Mouse (Mus musculus): ENCODE results near the gene Efr3b.
"Not testable (repeated sequence)": the region's sequence is repeated elsewhere in the genome, so short reads cannot be mapped to it uniquely, and the experiment has no call there.

Gene Efr3b

DNA sequence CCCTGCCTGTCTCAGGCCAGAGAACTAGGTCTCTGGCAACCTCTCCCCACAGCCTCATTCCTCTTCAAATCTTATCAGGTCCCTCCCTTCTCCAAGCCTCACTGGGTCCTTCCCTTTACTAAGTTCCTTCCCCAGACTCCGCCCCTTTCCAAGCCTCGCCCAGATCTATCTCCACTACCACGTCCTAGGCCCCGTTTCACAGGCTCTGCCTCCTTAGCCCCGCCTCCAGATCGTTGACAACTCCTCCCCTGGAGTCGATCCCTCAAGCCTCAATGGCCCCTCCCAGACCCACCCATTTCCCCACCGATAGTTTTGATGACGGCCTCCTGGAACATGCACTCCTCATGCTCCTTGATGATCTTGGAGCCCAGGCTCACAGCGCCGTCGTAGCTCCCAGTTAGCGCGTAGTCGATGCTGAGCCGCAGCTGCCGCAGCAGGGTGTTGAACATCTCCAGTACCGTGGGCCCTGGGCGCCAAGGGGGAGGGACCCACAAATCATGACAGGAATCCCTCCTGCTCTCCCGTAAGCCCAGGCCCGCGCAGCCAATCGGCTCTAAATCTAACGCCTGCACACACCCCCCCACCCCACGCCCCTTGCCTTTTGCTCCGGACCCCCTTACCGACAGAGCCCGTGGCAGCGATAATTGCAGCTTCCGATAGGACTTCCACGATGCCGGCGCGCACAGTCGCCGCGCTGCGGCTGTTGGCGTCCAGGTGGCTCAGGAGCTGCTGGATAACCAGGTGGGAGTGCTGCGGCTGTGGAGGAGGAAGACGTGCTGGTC lies 57.2 kb downstream of the Efr3b start:
- DNase-seq (ENCODE audit: low spot score in 2 of 2), result peak; percentile 35 to 49

DNA sequence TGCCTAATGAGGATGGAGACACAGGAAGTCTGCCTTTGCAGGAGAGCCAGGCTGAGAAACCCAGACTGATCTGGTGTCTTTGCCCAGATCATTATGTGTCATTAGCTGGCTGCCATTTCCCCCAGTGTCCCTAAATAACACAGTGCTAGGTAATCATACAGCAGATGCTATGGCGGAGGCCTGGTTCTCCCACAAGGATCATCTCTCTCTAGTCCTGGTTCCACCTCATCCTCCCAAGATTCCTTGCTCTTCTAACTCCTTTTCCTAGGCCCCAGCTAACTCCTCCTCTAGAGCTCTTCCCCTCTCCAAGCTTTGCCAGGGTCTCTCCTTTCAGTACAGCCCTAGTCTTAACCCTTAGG lies 57.7 kb downstream of the Efr3b start:
- DNase-seq (ENCODE audit: low spot score in 2 of 2), result no peak

DNA sequence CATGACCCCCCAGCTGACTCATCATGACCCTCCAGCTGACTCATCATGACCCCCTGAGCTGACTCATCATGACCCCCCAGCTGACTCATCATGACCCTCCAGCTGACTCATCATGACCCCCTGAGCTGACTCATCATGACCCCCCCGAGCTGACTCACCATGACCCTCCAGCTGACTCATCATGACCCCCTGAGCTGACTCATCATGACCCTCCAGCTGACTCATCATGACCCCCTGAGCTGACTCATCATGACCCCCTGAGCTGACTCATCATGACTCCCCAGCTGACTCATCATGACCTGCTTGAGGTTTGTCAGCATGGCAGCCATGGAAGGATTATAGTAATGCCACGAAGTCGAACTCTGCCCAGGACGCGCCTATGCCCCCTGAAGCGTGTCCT lies 65.5 kb downstream of the Efr3b start:
- not testable (repeated sequence) for DNase-seq (ENCODE audit: low spot score in 2 of 2)

DNA sequence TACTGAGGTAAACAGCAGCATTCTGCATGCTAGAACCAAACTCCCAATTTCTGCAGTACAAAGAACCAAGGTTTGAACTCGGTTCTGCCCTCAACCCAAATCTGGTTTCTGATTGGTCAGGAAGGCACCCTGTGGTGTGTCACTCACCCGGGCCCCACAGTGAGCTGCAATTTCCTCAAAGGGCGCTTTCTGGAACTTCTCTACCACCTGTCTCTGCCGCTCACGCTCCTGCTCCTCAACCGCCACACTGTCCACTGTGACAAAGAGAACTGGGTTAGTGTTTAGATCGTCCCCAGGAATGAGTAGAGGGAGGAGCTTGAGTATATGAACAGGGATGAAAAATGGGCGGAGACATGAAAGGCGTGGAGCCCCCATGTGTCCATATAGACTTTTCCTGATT lies 70.3 kb downstream of the Efr3b start:
- no peak for DNase-seq (ENCODE audit: low spot score in 2 of 2)

DNA sequence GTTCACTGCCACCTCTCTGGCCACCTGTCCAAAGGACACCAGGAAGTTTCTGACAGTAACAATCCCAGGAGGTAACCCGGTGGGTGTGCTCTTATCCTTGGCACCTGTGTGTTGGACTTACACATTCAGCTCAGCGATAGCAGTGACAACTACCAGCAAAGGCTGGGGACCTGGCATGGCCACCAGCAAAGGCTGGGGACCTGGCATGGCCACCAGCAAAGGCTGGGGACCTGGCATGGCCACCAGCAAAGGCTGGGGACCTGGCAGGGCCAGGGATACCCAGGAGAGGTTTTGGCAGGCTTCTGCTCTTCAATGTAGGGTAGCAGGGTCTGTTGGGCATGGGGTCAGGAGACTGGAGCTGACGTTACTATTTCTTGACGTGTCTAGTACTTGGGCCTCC lies 71.5 kb downstream of the Efr3b start:
- no peak for DNase-seq (ENCODE audit: low spot score in 2 of 2)

DNA sequence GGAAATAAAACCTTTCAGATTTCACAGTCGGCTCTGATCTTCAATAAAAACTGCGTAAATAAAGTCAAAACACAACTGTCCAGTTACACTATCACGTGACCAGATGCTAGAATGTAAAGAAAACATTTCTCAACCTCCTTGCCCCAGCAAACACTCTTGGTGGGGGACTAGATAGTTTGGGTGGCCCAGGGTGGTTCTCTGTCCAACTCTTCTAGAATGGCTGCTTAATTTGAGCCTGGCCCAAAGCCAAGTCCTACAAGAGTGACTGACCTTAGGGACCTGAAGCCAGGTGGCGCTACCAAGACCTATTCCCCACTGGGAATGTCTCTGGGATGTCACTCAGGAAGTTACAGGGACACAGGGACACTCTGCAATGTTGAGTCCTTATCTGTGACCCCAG lies 78.2 kb downstream of the Efr3b start:
- peak in 1 of 2 experiments; percentile 28 for DNase-seq (ENCODE audit: low spot score in 2 of 2)

DNA sequence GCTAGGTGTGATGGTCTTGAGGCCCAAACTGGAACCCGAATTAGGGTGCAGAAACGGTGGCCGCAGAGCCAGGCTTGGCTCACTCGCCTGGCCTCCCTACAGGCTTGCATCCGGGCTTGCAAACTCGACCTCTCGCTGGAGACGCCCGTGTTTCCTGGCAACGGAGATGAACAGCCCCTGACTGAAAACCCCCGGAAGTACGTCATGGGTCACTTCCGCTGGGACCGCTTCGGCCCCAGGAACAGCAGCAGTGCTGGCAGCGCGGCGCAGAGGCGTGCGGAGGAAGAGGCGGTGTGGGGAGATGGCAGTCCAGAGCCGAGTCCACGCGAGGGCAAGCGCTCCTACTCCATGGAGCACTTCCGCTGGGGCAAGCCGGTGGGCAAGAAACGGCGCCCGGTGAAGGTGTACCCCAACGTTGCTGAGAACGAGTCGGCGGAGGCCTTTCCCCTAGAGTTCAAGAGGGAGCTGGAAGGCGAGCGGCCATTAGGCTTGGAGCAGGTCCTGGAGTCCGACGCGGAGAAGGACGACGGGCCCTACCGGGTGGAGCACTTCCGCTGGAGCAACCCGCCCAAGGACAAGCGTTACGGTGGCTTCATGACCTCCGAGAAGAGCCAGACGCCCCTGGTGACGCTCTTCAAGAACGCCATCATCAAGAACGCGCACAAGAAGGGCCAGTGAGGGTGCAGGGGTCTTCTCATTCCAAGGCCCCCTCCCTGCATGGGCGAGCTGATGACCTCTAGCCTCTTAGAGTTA lies 78.7 kb downstream of the Efr3b start:
- peak; percentile 70 to 86 for DNase-seq (ENCODE audit: low spot score in 2 of 2)

DNA sequence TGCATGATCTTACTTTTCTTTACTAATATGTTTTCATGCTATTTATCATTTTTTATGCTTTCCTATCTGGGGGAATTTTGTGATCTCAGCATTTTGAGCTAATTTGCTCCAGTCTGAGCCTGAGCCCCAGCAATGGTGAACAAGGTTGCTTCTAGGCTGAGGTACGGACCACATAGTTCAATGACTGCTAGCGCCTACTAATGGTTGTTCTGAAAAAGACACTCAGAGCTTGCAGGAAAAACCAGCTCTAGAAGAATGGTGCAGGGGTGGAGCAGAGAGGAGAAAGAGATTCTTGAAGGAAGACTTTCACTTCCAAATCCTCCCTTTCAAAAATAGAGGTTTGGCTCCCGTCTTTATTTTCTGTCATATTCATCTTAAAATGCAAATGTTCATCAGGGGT lies 82.4 kb downstream of the Efr3b start:
- no peak for DNase-seq (ENCODE audit: low spot score in 2 of 2)

DNA sequence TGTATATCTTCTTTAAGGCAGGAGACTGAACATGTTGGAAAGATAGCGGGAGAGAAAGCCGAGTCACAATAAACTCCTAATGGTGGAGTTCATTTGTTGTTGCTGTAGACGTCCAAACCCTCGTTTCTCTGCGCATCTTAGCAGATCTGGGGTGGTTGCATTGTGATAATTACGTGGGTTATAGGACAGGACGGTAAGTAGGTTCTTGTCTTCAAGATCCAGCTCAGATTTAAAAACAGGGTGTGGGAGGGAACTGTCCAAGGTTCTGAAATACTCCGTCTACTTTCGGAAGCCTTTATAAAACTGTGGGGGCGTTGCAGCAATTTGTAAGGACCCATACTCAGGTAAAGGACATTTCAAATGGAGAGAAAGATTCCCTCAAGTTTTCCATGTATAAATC lies 83.3 kb downstream of the Efr3b start:
- no peak for DNase-seq (ENCODE audit: low spot score in 2 of 2)

DNA sequence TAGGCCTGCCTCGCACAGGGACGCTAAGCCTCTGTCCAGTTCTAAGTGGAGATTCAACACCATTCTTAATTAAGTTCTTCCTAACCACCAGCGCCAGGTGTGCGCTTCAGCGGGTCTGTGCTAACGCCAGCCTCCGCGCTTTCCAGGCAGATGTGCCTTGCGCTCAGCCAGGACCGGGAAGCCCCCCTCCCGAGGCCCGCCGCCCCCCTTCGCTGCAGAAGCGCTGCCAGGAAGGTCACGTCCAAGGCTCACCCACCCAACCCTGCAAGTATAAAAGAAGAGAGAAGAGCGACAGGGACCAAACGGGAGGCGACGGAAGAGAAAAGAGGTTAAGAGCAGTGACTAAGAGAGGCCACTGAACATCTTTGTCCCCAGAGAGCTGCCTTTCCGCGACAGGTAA lies 84.1 kb downstream of the Efr3b start, which contains the start of gene Pomc:
TSS of gene Pomc (plus strand) at position 301 of the 400 bp plus-strand sequence.
- no peak for DNase-seq (ENCODE audit: low spot score in 2 of 2)

DNA sequence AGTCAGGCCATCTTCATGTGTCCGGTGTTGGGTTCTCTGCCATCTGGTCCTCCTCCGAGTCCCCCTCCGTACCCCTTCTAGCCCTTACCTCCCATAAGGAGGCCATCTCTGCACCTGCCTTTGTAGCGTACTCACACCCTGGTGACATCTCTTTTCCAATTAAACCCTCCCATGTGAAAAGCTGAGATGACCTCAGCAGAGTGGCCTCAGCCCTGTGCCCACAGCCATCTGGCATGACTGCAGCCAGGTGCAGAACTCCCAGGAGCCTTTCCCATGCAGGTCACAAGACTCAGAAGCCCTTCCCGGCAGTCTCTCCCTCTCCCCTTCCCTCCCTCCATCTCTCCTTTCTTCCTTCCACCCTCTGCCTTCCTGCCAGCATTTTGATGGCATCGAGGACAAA lies 91.2 kb downstream of the Efr3b start:
- no peak for DNase-seq (ENCODE audit: low spot score in 2 of 2)

DNA sequence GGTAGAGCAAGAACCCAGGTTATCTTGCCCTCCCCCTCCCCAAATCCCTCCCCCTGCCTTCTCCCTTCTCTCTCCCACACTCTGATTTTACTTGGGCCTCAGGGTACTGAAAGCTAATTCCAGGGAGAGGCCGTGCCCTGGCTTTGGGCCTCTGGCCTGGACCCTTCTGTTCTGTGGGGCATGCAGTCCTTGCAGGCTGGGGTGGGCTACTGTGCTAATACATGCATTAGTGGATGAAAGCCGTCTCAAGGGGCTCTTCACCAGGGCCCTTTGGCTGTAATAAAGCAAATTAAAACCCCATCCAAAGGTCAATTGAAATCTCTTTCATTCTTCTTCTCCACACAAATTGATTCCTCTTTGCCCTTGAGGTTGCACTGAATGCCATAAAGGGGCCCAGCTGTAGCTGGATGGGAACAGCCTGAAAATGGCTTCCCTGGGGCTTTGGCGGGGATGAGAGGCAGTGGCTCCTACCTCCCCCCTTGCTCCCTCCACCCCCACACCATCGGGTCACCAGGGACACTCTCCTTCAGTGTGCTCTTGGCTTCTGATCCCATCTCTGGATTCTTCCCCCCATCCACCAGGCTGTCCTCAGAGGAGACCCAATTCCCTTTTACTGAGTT lies 94.2 kb downstream of the Efr3b start:
- DNase-seq (ENCODE audit: low spot score in 2 of 2), result no peak

DNA sequence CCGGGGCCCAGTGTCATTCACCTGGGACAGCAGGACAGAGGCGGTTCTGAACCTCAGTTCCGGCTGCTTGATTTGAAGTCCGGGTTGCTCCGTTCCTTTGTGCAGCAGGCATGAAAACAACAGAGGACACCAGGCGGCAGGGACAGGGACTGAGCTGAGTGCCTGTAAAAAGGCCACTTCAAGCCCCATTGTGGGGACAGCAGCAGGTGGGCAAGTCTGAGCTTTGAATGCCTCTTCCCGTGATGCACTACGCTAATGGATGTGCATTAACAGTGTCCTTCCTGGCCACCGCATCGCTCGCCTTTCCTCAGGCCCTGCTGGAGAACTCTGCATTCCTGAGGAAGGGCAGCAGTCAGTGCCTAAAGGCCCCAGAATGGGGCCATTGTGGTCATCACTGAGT lies 96.7 kb downstream of the Efr3b start:
- DNase-seq (ENCODE audit: low spot score in 2 of 2), result no peak

DNA sequence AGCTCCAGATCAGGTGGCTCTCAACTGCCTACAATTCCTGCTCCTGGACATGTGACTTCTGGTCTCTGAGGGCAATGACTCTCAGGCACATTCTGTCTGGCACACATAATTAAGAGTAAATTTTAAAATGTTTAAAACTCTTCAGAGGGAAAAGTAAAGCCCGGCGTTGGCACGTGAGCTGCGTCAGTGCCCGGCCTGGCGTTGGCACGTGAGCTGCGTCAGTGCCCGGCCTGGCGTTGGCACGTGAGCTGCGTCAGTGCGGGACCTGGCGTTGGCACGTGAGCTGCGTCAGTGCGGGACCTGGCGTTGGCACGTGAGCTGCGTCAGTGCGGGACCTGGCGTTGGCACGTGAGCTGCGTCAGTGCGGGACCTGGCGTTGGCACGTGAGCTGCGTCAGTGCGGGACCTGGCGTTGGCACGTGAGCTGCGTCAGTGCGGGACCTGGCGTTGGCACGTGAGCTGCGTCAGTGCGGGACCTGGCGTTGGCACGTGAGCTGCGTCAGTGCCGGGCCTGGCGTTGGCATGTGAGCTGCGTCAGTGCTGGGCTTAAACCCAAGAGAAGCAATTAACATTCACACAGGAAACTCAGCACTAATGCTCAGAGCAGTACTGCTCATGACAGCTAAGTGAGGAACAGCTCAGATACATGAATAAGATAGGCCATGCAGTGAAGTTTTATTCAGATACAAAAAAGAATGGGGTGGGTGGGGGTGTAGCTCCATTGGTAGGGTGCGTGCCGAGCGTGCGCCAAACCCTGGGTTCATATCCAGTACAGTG lies 108.4 kb downstream of the Efr3b start:
- DNase-seq (ENCODE audit: low spot score in 2 of 2), result not testable (repeated sequence)

DNA sequence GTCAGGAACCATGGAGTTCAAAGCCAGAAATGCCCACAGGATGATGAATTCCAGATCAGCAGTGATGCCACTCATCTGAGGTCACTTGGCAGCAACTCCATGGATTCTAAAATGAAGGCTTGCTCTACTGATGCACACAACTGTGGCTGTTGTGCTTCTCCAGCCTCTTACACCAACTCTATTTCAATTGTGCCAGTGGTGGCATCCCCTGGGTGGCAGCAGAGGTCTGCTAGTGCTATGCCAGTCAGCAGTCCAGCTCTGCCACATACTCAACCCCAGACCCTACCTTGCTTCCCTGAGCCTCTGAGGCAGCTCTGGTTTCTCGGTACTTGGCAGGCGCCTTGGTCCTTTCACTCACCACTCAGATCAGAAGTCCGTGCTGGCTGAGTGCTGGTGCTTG lies 109.9 kb downstream of the Efr3b start:
- no peak for DNase-seq (ENCODE audit: low spot score in 2 of 2)

DNA sequence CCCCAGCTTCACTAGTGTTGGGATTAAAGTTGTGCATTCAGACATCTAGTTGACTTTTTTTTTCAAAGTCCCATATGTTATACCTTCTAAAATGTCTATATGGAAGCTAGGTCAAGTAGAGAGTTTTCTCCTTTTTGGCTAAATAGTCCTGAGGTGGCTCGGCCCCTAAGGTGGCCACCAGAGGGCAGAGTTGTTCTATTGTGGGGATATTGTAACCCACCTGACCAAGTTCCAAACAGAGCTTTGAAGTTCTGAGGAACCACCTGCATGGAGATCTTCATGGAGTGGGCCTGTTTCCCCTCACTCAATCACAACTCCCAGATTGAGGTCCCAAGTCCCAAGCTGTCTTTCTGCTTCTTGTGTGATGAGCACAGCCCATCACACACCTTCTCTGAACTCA lies 112.6 kb downstream of the Efr3b start:
- DNase-seq (ENCODE audit: low spot score in 2 of 2), result peak; percentile 54 to 75

DNA sequence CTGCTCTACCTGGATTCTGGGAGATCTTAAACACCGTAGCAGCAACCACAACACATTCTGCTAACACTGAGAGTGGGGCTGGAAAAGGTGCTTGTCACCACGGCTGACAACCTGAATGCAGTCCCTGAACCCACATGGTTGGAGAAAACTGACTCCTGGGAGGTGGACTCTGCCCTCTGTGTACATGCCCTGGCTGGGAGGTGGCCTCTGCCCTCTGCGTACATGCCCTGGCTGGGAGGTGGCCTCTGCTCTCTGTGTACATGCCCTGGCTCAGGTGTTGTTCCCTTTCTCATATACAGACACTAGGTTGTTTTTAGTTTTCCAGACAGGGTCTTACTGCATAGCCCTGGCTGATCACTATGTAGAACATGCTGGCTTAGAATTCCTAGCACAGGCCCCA lies 119.3 kb downstream of the Efr3b start:
- DNase-seq (ENCODE audit: low spot score in 2 of 2), result no peak

DNA sequence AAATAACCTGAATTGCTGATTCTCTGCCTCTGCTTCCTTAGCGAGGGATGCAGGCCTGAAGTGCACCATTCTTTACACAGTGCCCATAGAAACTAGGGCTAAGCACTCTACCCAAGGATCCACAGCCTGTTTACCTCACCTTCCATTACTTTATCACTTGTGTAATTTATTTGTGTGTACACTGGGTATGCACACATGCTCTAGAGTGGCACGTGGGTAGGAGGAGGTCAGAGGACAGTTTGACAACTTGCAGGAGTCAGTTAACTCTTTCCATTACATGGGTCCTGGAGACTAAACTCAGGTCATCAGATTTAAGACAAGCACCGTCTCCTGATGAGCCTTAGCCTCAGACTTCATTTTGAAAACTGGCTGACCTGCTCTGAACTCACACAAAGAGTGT lies 120.1 kb downstream of the Efr3b start:
- no peak for DNase-seq (ENCODE audit: low spot score in 2 of 2)

DNA sequence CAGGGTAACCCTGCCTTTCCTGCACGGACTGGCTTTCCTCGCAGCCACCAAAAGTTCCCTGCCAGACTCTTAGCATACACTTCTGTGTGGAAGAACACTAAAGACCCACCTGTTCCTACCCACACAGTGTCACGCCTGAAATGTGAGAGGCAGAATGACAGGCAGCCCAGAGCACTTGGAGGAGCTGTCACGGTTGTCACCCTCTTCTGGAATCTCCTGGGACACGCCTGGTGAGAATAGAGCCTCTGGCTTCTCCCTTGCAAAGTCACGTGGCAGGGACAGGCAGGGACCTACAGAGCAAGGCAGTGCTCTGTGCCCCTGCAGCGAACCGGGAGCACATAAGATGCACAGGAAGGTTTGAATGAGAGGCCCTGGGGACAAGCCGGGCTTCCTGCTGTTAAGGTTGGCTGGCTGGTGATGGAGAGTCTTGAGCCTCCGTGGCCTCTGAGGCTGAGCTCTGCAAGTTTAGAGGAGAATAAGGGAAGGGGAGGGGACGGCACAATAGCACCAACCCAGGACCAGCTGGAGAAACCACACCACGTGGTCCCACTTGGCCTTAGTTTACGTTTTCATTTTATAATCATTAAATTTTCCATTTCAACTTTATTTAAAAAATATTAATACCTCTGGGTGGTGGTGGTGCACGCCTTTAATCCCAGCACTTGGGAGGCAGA lies 120.9 kb downstream of the Efr3b start:
- DNase-seq (ENCODE audit: low spot score in 2 of 2), result no peak

DNA sequence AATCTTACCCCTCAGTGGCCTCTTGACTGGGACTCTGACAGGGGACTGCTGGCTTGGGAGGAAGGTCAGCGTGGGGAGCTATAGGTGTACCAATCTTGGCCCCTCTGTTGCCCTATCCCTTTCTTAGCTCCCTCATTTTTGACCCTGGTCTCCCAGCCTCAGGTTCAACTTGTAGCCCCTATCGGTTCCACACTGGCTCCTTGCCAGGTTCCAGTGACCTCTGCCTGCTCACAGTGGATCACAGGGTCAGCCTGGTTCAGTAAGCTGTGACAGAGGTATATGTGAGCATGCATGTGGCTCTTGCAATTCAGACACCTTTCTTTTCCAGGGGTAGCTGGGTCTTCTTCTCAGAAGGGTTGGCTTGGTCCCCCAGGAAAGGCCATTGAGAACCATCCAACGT lies 122.9 kb downstream of the Efr3b start:
- DNase-seq (ENCODE audit: low spot score in 2 of 2), result no peak

All from cerebellum, postnatal 4 days (tissue).